Mouse (Mus musculus): ENCODE data around the gene Sos2. TPM values are rescaled to one million over a fixed set of nuclear protein-coding genes. Genes with fewer than 3 reads are reported as not detected.
"Not testable (repeated sequence)": the region's sequence is repeated elsewhere in the genome, so short reads cannot be mapped to it uniquely, and the experiment has no call there.

Gene Sos2
- total and polyA plus RNA-seq, 2 experiments from 2014 or later, result 7.6 to 27.3 TPM

DNA sequence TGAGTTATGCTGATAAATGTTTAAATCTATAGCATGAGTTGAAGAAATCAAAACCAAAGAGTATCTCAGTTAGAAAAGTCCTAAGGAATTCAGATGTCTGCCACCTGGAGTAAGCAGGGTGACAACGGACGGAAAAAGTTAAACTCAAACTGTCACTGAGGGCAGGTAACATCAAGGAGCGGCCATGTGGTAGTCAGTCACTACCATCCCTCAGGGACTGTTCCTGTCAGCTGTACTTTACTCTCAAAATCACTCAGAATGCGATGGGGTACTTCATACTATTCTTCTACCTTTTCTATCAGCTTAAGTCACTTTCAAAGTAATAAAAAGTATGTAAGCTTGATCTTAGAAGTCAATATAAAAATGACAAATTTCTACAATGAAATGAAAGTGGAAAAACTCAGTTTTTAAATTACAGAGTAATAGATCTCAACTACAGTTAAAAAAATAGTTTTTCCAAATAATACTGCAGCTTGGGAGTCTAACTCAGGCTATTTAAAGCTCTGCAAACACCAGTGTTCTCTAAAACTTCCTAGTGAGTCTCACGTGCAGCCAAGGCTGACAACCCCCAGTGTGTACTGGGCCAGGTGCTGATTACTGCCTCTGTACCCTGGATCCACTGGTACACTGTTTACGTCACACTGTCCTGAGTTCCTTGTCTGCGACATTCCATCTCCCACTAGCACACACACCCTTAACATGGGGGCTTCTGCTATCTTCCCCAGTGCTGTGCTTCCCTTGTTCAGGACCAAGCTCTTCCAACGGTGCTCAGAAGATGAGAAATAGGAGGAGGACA lies 35.6 kb downstream of the Sos2 start:
- no peak for TF ChIP-seq CTCF (IDR thresholded peaks at IDR 0.05; ENCODE audit: low read depth)
- H3K9me3 ChIP-seq (ENCODE audit: low read length), result no peaks in the 10 kb centered on the region
- H3K9ac ChIP-seq (replicated peaks; ENCODE audit: low read length), result no peak overlapping the region
- peaks cover 7% of the 10 kb centered on the region; the same call in 1 of the 2 replicates for H3K36me3 ChIP-seq (ENCODE audit: insufficient read depth, low read length)
- no peak for ATAC-seq
- no peaks in the 10 kb centered on the region for H3K27me3 ChIP-seq (ENCODE audit: insufficient read depth, low read length)
- H3K27ac ChIP-seq, result no peak overlapping the region; the same call in 1 of the 2 replicates
- no peak overlapping the region for H3K4me3 ChIP-seq (ENCODE audit: low read length)
- H3K4me2 ChIP-seq (ENCODE audit: low read depth, low read length), result no peak overlapping the region
- H3K4me1 ChIP-seq (ENCODE audit: insufficient read depth, low read length), result no peaks in the 10 kb centered on the region
- 91% methylated on average over 8 of the region's 8 CpGs for WGBS
- no peak for DNase-seq (ENCODE audit: low spot score)

- H3K4me2 ChIP-seq (ENCODE audit: low read depth, low read length), result no peak overlapping the region
- TF ChIP-seq CTCF (IDR thresholded peaks at IDR 0.05; ENCODE audit: low read depth), result no peak
- no peak overlapping the region for H3K9ac ChIP-seq (replicated peaks; ENCODE audit: low read length)
- ATAC-seq (no peak), DNase-seq (ENCODE audit: low spot score) (peak; percentile 43)
- H3K27me3 ChIP-seq (ENCODE audit: insufficient read depth, low read length), result no peaks in the 10 kb centered on the region
- peaks cover 7% of the 10 kb centered on the region; the same call in 1 of the 2 replicates for H3K36me3 ChIP-seq (ENCODE audit: insufficient read depth, low read length)
- no peak overlapping the region for H3K4me3 ChIP-seq (ENCODE audit: low read length)
- WGBS, result 52% methylated on average over 3 of the region's 3 CpGs
- no peaks in the 10 kb centered on the region for H3K4me1 ChIP-seq (ENCODE audit: insufficient read depth, low read length)
- H3K27ac ChIP-seq, result no peak overlapping the region
- no peaks in the 10 kb centered on the region for H3K9me3 ChIP-seq (ENCODE audit: low read length)
These were observed 36.8 kb downstream of the Sos2 start for GRCm38 (mm10) chr12:69644877-69645276.

GRCm38 (mm10) chr12:69642877-69643276 lies 38.8 kb downstream of the Sos2 start:
- no peak overlapping the region for H3K4me2 ChIP-seq (ENCODE audit: low read depth, low read length)
- no peaks in the 10 kb centered on the region for H3K27me3 ChIP-seq (ENCODE audit: insufficient read depth, low read length)
- ATAC-seq (no peak), DNase-seq (ENCODE audit: low spot score) (no peak)
- no peaks in the 10 kb centered on the region for H3K4me1 ChIP-seq (ENCODE audit: insufficient read depth, low read length)
- peaks cover 18% of the 10 kb centered on the region; the same call in 1 of the 2 replicates for H3K36me3 ChIP-seq (ENCODE audit: insufficient read depth, low read length)
- 93% methylated on average over 5 of the region's 5 CpGs for WGBS
- H3K27ac ChIP-seq, result no peak overlapping the region
- TF ChIP-seq CTCF (IDR thresholded peaks at IDR 0.05; ENCODE audit: low read depth), result no peak
- H3K9me3 ChIP-seq (ENCODE audit: low read length), result no peaks in the 10 kb centered on the region
- no peak overlapping the region for H3K4me3 ChIP-seq (ENCODE audit: low read length)
- H3K9ac ChIP-seq (replicated peaks; ENCODE audit: low read length), result no peak overlapping the region

GRCm38 (mm10) chr12:69634761-69635160 lies 46.9 kb downstream of the Sos2 start:
- Histone ChIP-seq H3K4me3 (ENCODE audit: low read length) (no peak overlapping the region), H3K4me1 (ENCODE audit: insufficient read depth, low read length) (no peaks in the 10 kb centered on the region), H3K36me3 (ENCODE audit: insufficient read depth, low read length) (peaks cover 25% of the 10 kb centered on the region; the same call in 1 of the 2 replicates), H3K9ac (replicated peaks; ENCODE audit: low read length) (no peak overlapping the region), H3K4me2 (ENCODE audit: low read depth, low read length) (no peak overlapping the region), H3K27me3 (ENCODE audit: insufficient read depth, low read length) (no peaks in the 10 kb centered on the region), H3K27ac (no peak overlapping the region), H3K9me3 (ENCODE audit: low read length) (no peaks in the 10 kb centered on the region)
- ATAC-seq (no peak; the same call in 1 of the 2 replicates), DNase-seq (ENCODE audit: low spot score) (peak; percentile 56)
- 88% methylated on average over 3 of the region's 3 CpGs for WGBS
- TF ChIP-seq CTCF (IDR thresholded peaks at IDR 0.05; ENCODE audit: low read depth), result peak; percentile 54

DNA sequence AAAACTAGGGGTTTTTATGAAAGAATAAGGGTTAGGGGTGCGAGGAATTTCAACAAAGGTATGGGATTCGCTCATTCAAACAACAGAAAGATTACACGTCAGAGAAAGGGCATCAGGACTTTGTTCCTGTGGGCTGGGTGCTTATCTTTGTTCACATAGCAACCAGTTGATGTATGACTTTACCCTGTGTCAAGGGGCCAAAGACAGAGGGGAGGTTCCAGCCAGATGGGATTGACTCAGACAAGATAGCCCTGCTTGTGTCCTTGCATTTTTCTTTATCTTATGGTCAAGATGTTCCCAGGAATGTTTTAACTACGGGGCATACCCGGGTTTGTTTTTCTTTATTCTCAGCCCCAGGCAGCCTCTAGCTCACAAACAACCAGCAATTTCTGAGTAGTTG lies 63.1 kb downstream of the Sos2 start:
- H3K4me3 ChIP-seq (ENCODE audit: low read length); H3K4me2 ChIP-seq (ENCODE audit: low read depth, low read length); DNase-seq (ENCODE audit: low spot score); H3K9ac ChIP-seq (replicated peaks; ENCODE audit: low read length); H3K27ac ChIP-seq; H3K27me3 ChIP-seq (ENCODE audit: insufficient read depth, low read length); H3K4me1 ChIP-seq (ENCODE audit: insufficient read depth, low read length); ATAC-seq; H3K9me3 ChIP-seq (ENCODE audit: low read length): not testable (repeated sequence)
- peaks cover 24% of the 10 kb centered on the region for H3K36me3 ChIP-seq (ENCODE audit: insufficient read depth, low read length)
- 89% methylated on average over 5 of the region's 5 CpGs for WGBS

DNA sequence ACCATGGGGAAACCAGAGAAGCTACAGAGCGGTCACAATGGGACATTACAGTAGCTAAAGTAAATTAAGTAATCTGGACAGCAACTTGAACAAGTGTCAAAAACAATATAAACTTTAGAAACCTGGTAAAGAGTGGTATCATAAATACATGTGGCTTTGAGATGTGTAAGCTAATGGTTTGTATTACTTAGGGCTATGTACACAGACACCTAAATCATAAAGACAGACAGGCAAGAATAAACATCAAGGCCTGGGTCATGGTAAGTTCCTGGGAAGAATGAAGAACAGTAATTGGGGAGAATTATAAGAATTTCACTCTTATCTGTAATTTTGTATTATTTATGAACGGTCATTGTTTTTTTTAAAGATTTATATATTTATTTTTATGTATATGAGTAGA lies 77.3 kb downstream of the Sos2 start:
- H3K9me3 ChIP-seq (ENCODE audit: low read length), result no peaks in the 10 kb centered on the region

GRCm38 (mm10) chr12:69597446-69597845 lies 84.2 kb downstream of the Sos2 start:
- WGBS, result 90% methylated on average over 4 of the region's 4 CpGs
- Histone ChIP-seq H3K27me3 (ENCODE audit: insufficient read depth, low read length) (no peaks in the 10 kb centered on the region), H3K4me2 (ENCODE audit: low read depth, low read length) (no peak overlapping the region), H3K9ac (replicated peaks; ENCODE audit: low read length) (no peak overlapping the region), H3K4me1 (ENCODE audit: insufficient read depth, low read length) (no peaks in the 10 kb centered on the region), H3K9me3 (ENCODE audit: low read length) (no peaks in the 10 kb centered on the region), H3K27ac (no peak overlapping the region), H3K4me3 (ENCODE audit: low read length) (no peak overlapping the region), H3K36me3 (ENCODE audit: insufficient read depth, low read length) (peaks cover 8% of the 10 kb centered on the region; the same call in 1 of the 2 replicates)
- DNase-seq (ENCODE audit: low spot score), result no peak
- no peak for ATAC-seq
- TF ChIP-seq CTCF (IDR thresholded peaks at IDR 0.05; ENCODE audit: low read depth), result no peak

More for the DNA sequence above, 77.3 kb downstream of the Sos2 start:
- no peaks in the 10 kb centered on the region for H3K4me1 ChIP-seq (ENCODE audit: insufficient read depth, low read length)
- H3K36me3 ChIP-seq (ENCODE audit: insufficient read depth, low read length), result peaks cover 5% of the 10 kb centered on the region; the same call in 1 of the 2 replicates
- ATAC-seq (no peak), DNase-seq (ENCODE audit: low spot score) (no peak)
- no peak overlapping the region for H3K4me3 ChIP-seq (ENCODE audit: low read length)
- no peak overlapping the region for H3K27ac ChIP-seq
- TF ChIP-seq CTCF (IDR thresholded peaks at IDR 0.05; ENCODE audit: low read depth), result no peak
- H3K27me3 ChIP-seq (ENCODE audit: insufficient read depth, low read length), result no peaks in the 10 kb centered on the region
- no peak overlapping the region for H3K4me2 ChIP-seq (ENCODE audit: low read depth, low read length)
- H3K9ac ChIP-seq (replicated peaks; ENCODE audit: low read length), result no peak overlapping the region
- 94% methylated on average over 2 of the region's 2 CpGs for WGBS

Data from hindbrain, postnatal 0 days (tissue).